Mouse (Mus musculus): Measurements from ENCODE around the gene Tctn1.

DNA sequence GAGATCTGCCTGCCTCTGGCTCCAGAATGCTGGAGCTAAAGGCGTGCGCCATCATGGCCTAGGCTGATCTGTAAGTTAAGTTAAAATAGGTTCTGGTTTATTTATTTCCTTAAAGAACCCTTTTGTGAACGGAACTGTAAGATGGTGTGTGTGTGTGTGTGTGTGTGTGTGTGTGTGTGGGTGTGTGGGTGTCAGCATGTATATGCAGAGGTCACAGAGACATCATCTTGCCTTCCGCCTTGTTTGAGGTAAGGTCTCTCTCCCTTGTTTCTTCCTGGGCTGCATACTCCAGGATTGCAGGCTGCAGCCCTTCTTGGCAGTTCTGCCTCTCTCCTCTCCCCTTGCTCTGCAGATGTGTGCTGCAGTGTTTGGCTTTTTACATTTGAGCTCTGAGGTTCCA is 33.4 kb downstream of the Tctn1 start:
- TF ChIP-seq POLR2A (IDR thresholded peaks at IDR 0.05; ENCODE audit: extremely low read depth, insufficient read depth, low read length) (no peak), CTCF (IDR thresholded peaks at IDR 0.05; ENCODE audit: extremely low read depth, insufficient read depth, low read length) (no peak)
